Mouse (Mus musculus): Measurements from ENCODE around the gene Fry. TPM values are rescaled to one million over a fixed set of nuclear protein-coding genes. Genes with fewer than 3 reads are reported as not detected.

Gene Fry
- total and polyA plus RNA-seq, 3 experiments: 43.8 to 153 (median 117) TPM

DNA sequence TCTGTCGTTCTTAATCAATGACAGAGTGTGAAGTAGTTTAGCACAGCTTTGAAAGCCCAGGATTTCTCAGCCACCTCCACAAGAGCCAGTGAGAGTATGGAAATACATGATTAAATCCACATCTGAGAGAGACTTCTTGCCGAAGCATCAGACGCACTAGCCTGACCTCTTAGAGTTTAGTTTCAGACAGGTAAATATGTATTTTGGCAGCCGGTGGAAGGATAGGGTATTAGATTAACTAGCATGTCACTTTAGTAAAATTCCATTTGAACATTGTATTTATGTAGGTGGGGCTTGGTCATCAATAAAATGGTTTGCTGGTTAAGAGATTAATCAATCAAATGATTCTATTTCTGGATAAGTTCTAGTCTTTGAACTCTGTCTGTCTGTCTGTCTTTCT lies 152.0 kb downstream of the Fry start:
- 49% methylated on average over 4 of the region's 4 CpGs for WGBS
- Histone ChIP-seq H3K4me3 (no peak overlapping the region), H3K79me2 (replicated peaks; ENCODE audit: control insufficient read depth, insufficient read depth, low read length) (peaks cover 2% of the 10 kb centered on the region; the same call in 1 of the 2 replicates), H3K27ac (no peak overlapping the region), H3K36me3 (ENCODE audit: control insufficient read depth, insufficient read depth, low read length) (no peaks in the 10 kb centered on the region), H3K27me3 (ENCODE audit: control insufficient read depth, insufficient read depth, low read length) (no peaks in the 10 kb centered on the region), H3K4me1 (ENCODE audit: control insufficient read depth, insufficient read depth, low read length) (peaks cover 2% of the 10 kb centered on the region; the same call in 1 of the 2 replicates), H3K9ac (ENCODE audit: low read depth, low read length) (no peak overlapping the region)
- TF ChIP-seq EP300 (IDR thresholded peaks at IDR 0.05; ENCODE audit: insufficient read depth, low read depth, low read length) (no peak), POLR2A (IDR thresholded peaks at IDR 0.05; ENCODE audit: insufficient read depth, low read depth, low read length) (no peak), CTCF (IDR thresholded peaks at IDR 0.05) (no peak)
- no peak for DNase-seq
- intact Hi-C loops (cut with DNase I): no loop called here

DNA sequence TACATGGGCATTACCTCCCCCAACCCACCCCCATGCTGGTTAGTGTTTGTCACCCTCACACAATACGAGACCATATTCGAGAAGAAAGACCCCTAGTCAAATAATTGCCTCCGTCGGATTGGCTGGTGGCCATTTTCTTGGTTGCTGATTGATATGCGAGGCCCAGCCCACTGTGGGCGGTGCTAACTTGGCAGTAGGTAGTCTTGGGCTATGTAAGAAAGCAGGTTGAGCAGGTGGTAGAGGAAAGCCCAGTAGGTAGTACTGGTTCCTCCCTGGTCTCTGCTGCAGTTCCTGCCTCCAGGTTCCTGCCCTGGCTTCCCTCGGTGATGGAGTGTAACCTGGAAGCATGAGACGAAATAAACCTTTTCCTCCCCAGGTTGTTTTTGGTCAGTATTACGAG lies 153.7 kb downstream of the Fry start:
- Histone ChIP-seq H3K4me1 (ENCODE audit: control insufficient read depth, insufficient read depth, low read length) (peaks cover 5% of the 10 kb centered on the region; the same call in 1 of the 2 replicates), H3K27me3 (ENCODE audit: control insufficient read depth, insufficient read depth, low read length) (no peaks in the 10 kb centered on the region), H3K36me3 (ENCODE audit: control insufficient read depth, insufficient read depth, low read length) (no peaks in the 10 kb centered on the region; the same call in 1 of the 2 replicates), H3K27ac (no peak overlapping the region), H3K9ac (ENCODE audit: low read depth, low read length) (no peak overlapping the region), H3K79me2 (replicated peaks; ENCODE audit: control insufficient read depth, insufficient read depth, low read length) (peaks cover 2% of the 10 kb centered on the region; the same call in 1 of the 2 replicates), H3K4me3 (no peak overlapping the region)
- DNase-seq: no peak
- intact Hi-C loops (cut with DNase I): no loop called here
- TF ChIP-seq CTCF (IDR thresholded peaks at IDR 0.05): no peak
- TF ChIP-seq EP300 (IDR thresholded peaks at IDR 0.05; ENCODE audit: insufficient read depth, low read depth, low read length): no peak
- WGBS: 93% methylated on average over 9 of the region's 9 CpGs

DNA sequence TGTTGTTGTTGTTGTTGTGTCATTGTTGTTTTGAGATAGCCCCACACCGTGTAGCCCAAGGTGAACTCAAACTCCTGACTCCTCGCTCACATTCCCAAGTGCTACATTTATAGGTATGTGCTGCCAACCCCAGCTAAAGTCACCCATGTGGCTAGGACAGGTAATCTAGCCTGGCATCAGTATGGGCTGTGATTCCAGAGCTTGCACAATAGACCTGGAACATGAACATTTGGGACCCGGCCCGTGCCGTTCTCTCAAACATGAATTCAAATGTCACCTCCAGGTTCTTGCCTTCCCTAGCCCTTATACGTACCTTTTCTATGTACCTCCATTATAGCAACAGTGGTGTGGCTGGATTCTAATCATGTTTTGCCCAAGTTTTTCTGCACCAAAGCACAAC lies 156.9 kb downstream of the Fry start:
- intact Hi-C loops (cut with DNase I): no loop called here
- Histone ChIP-seq H3K27me3 (ENCODE audit: control insufficient read depth, insufficient read depth, low read length) (no peaks in the 10 kb centered on the region), H3K4me3 (no peak overlapping the region), H3K79me2 (replicated peaks; ENCODE audit: control insufficient read depth, insufficient read depth, low read length) (no peaks in the 10 kb centered on the region), H3K4me1 (ENCODE audit: control insufficient read depth, insufficient read depth, low read length) (peaks cover 6% of the 10 kb centered on the region; the same call in 1 of the 2 replicates), H3K36me3 (ENCODE audit: control insufficient read depth, insufficient read depth, low read length) (no peaks in the 10 kb centered on the region; the same call in 1 of the 2 replicates), H3K9ac (ENCODE audit: low read depth, low read length) (no peak overlapping the region), H3K27ac (no peak overlapping the region)
- no peak for DNase-seq
- TF ChIP-seq POLR2A (IDR thresholded peaks at IDR 0.05; ENCODE audit: insufficient read depth, low read depth, low read length) (no peak), EP300 (IDR thresholded peaks at IDR 0.05; ENCODE audit: insufficient read depth, low read depth, low read length) (no peak), CTCF (IDR thresholded peaks at IDR 0.05) (no peak)
- whole genome bisulfite sequencing: 95% methylated on average over 6 of the region's 6 CpGs

DNA sequence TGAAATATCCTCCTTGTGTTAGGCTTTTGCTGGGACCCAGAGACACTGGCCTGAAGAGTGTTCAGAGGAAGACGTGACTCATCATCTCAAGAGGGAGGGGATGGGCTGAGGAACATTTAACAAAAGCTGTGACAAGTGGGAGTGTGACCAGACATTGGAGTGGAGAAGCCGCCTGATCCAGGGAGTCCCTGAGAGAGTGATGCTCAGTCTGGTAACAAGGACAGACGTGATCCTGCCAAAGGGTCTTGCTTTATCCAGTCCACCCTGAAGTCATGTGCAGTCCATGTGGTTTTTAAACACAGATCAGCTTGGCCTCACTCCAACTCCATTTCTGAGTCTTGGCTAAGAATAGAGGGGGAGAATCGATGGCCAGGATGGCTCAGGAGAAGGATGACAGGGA lies 158.2 kb downstream of the Fry start:
- DNase-seq: peak; percentile 38 to 39
- intact Hi-C loops (cut with DNase I): no loop called here
- peak overlapping the region; percentile 40 for H3K27ac ChIP-seq
- H3K9ac ChIP-seq (ENCODE audit: low read depth, low read length): no peak overlapping the region
- H3K79me2 ChIP-seq (replicated peaks; ENCODE audit: control insufficient read depth, insufficient read depth, low read length): 0 out of 2 replicates have a peak, but pooled peaks cover 1% of the 10 kb centered on the region
- H3K36me3 ChIP-seq (ENCODE audit: control insufficient read depth, insufficient read depth, low read length): no peaks in the 10 kb centered on the region; the same call in 1 of the 2 replicates
- no peaks in the 10 kb centered on the region for H3K27me3 ChIP-seq (ENCODE audit: control insufficient read depth, insufficient read depth, low read length)
- TF ChIP-seq EP300 (IDR thresholded peaks at IDR 0.05; ENCODE audit: insufficient read depth, low read depth, low read length): no peak
- TF ChIP-seq POLR2A (IDR thresholded peaks at IDR 0.05; ENCODE audit: insufficient read depth, low read depth, low read length): no peak
- TF ChIP-seq CTCF (IDR thresholded peaks at IDR 0.05): no peak
- H3K4me3 ChIP-seq: no peak overlapping the region
- H3K4me1 ChIP-seq (ENCODE audit: control insufficient read depth, insufficient read depth, low read length): peaks cover 6% of the 10 kb centered on the region; the same call in 1 of the 2 replicates
- WGBS: 24% methylated on average over 4 of the region's 4 CpGs

DNA sequence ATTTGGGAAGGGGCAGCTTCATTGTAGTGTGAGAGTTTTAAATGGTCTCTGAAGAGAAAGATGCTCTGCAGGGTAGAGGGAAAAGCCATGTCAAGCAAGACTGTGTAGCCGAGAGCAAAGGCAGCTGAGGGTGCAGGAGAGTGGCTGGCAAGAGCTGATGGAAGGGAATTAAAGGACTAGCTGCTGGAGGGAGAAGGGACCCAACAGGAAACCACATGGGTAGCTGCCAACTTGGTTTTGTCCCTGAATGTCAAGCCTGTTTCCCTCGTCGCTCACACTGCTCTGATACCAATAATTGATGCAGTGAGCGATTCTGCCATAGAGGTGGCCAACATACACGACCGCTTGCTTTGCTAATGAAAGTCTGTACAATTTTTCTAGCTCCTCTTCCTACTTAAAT lies 160.9 kb downstream of the Fry start:
- TF ChIP-seq EP300 (IDR thresholded peaks at IDR 0.05; ENCODE audit: insufficient read depth, low read depth, low read length) (no peak), CTCF (IDR thresholded peaks at IDR 0.05) (no peak), POLR2A (IDR thresholded peaks at IDR 0.05; ENCODE audit: insufficient read depth, low read depth, low read length) (no peak)
- H3K27ac ChIP-seq: no peak overlapping the region; the same call in 1 of the 2 replicates
- peaks cover 3% of the 10 kb centered on the region; the same call in 1 of the 2 replicates for H3K79me2 ChIP-seq (replicated peaks; ENCODE audit: control insufficient read depth, insufficient read depth, low read length)
- no peaks in the 10 kb centered on the region for H3K27me3 ChIP-seq (ENCODE audit: control insufficient read depth, insufficient read depth, low read length)
- intact Hi-C loops (cut with DNase I): no loop called here
- 65% methylated on average over 6 of the region's 6 CpGs for WGBS
- H3K9ac ChIP-seq (ENCODE audit: low read depth, low read length): no peak overlapping the region
- no peak overlapping the region for H3K4me3 ChIP-seq
- peaks cover 8% of the 10 kb centered on the region; the same call in 1 of the 2 replicates for H3K4me1 ChIP-seq (ENCODE audit: control insufficient read depth, insufficient read depth, low read length)
- DNase-seq: no peak
- no peaks in the 10 kb centered on the region; the same call in 1 of the 2 replicates for H3K36me3 ChIP-seq (ENCODE audit: control insufficient read depth, insufficient read depth, low read length)

DNA sequence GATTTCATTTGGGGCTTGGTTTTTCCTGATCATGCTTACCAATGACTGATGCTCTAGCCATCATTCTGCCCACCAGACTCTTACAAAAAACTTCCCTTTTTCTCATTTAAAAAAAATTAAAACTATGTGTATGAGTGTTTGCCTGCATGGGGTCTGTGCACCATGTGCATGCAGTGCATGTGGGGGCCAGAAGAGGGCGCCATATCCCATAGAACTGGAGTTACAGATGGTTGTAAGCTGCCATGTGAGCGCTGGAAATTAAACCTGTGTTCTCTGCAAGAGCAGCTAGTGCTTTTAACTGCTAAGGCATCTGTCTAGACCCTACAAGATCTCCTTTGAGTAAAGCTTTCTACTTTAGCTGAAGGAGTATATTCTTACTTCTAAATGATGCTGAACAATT lies 162.6 kb downstream of the Fry start:
- no peaks in the 10 kb centered on the region for H3K36me3 ChIP-seq (ENCODE audit: control insufficient read depth, insufficient read depth, low read length)
- H3K9ac ChIP-seq (ENCODE audit: low read depth, low read length): no peak overlapping the region
- H3K79me2 ChIP-seq (replicated peaks; ENCODE audit: control insufficient read depth, insufficient read depth, low read length): peaks cover 3% of the 10 kb centered on the region; the same call in 1 of the 2 replicates
- 88% methylated on average over 2 of the region's 2 CpGs for WGBS
- no peak overlapping the region for H3K27ac ChIP-seq
- peaks cover 8% of the 10 kb centered on the region; the same call in 1 of the 2 replicates for H3K4me1 ChIP-seq (ENCODE audit: control insufficient read depth, insufficient read depth, low read length)
- TF ChIP-seq CTCF (IDR thresholded peaks at IDR 0.05): peak; percentile 59
- TF ChIP-seq POLR2A (IDR thresholded peaks at IDR 0.05; ENCODE audit: insufficient read depth, low read depth, low read length): no peak
- intact Hi-C loops (cut with DNase I): no loop called here
- no peak for DNase-seq
- no peak overlapping the region for H3K4me3 ChIP-seq
- H3K27me3 ChIP-seq (ENCODE audit: control insufficient read depth, insufficient read depth, low read length): no peaks in the 10 kb centered on the region
